Mouse (Mus musculus): ENCODE results near the gene Tnk2. TPM values are rescaled to one million over a fixed set of nuclear protein-coding genes. Genes with fewer than 3 reads are reported as not detected.

Gene Tnk2
- polyA plus RNA-seq, 1 experiment from 2014 or later: 11.9 TPM

- Histone ChIP-seq H3K27me3 (no peaks in the 10 kb centered on the region), H3K9me3 (no peaks in the 10 kb centered on the region), H3K4me3 (no peak overlapping the region), H3K9ac (replicated peaks) (no peak overlapping the region), H3K36me3 (peaks cover 16% of the 10 kb centered on the region), H3K4me1 (no peaks in the 10 kb centered on the region), H3K27ac (replicated peaks) (no peak overlapping the region), H3K4me2 (replicated peaks) (no peak overlapping the region)
- ATAC-seq (ENCODE audit: low FRiP score, low read depth): no peak
- WGBS: 82% methylated on average over 10 of the region's 10 CpGs
Measured at GRCm38 (mm10) chr16:32685405-32685804, 41.7 kb downstream of the Tnk2 start.

DNA sequence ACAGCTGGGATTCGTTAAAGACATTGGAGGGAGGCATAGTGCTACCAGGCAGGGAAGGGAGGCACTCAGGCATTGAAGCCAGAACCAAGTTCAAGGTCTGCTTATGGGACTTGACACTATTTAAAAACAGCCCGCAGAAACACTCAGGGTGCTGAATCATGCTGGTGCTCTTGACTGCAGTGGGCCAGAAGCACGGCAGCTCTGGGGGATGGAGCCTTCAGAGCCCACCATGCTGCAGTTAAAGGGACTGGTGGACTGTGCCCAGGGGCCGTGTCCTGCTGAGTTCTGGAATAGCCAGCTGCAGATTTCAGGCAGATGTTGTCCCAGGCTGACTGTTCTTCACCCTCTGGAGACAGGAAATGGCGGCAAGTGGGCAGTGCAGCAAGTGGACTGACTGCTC, 42.3 kb downstream of the Tnk2 start:
- Histone ChIP-seq H3K27me3 (no peaks in the 10 kb centered on the region), H3K4me2 (replicated peaks) (no peak overlapping the region), H3K36me3 (peaks cover 10% of the 10 kb centered on the region), H3K27ac (replicated peaks) (no peak overlapping the region), H3K4me1 (no peaks in the 10 kb centered on the region), H3K4me3 (no peak overlapping the region), H3K9me3 (no peaks in the 10 kb centered on the region), H3K9ac (replicated peaks) (no peak overlapping the region)
- WGBS: 77% methylated on average over 5 of the region's 5 CpGs
- ATAC-seq (ENCODE audit: low FRiP score, low read depth): no peak

DNA sequence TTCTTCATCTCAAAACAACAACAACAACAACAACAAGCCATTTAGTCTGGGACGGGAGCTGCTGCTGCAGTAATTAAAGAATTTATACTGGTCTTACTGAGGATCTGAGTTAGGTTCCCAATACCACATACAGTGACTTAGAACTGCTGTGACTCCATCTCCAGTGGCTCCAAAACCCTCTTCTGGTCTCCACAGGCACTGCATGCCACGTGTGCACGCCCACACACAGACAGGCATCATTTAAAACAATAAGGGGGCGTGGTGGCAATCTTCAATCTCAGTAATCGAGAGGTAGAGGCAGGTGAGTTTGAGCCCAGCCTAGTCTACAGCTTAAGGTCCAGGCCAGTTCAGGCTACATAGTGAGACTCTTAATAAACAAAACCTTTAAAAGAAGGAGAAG, 43.5 kb downstream of the Tnk2 start:
- ATAC-seq (ENCODE audit: low FRiP score, low read depth): no peak

DNA sequence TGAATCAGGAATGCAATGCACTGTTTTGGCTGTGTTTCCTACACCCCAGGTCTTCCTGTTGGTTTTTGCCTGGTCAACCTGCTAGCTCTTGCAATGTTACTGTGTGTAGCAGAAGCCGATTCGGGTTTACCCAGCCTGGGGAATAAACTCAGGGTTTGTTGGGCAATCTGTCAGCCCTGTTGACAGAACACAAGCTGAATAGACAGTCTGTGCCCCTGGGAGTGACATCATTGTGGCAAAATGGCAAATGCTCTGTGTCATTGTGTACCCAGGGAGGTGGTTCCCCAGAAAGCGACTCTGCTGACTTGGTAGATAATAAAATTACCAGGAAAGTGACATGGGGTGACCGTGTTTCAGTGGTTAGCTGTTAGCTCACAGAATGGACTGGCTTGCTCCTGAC, 45.1 kb downstream of the Tnk2 start:
- Histone ChIP-seq H3K4me2 (replicated peaks) (no peak overlapping the region), H3K4me1 (no peaks in the 10 kb centered on the region), H3K4me3 (no peak overlapping the region), H3K36me3 (no peaks in the 10 kb centered on the region), H3K9ac (replicated peaks) (no peak overlapping the region), H3K27ac (replicated peaks) (no peak overlapping the region), H3K27me3 (no peaks in the 10 kb centered on the region), H3K9me3 (no peaks in the 10 kb centered on the region)
- ATAC-seq (ENCODE audit: low FRiP score, low read depth): no peak
- 72% methylated on average over 4 of the region's 4 CpGs for WGBS

More for the DNA sequence above, 43.5 kb downstream of the Tnk2 start:
- no peak overlapping the region for H3K4me3 ChIP-seq
- H3K4me1 ChIP-seq: no peaks in the 10 kb centered on the region
- H3K36me3 ChIP-seq: peaks cover 5% of the 10 kb centered on the region
- no peak overlapping the region for H3K27ac ChIP-seq (replicated peaks)
- no peak overlapping the region for H3K4me2 ChIP-seq (replicated peaks)
- H3K9me3 ChIP-seq: no peaks in the 10 kb centered on the region
- 81% methylated on average over 5 of the region's 5 CpGs for WGBS
- no peaks in the 10 kb centered on the region for H3K27me3 ChIP-seq
- H3K9ac ChIP-seq (replicated peaks): no peak overlapping the region

DNA sequence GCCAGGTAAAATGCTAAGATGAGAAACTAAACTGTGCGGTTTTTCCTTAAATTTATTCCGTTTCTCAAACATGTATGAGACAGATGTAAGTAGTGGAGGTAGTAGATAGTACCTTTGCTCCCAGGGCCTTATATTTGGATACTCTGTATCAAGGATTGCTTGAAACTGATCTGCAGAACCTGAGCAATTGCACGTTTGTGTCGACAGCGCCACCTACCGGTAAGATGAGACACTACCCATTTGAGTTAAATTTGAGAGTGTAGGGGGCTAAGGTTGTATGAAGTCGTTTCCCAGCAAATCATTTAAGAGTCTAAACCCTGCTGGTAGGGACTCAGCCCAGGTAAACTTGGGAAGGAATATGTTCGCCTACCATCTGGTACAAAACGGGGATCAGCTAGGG, 45.8 kb downstream of the Tnk2 start:
- no peak overlapping the region for H3K4me3 ChIP-seq
- no peaks in the 10 kb centered on the region for H3K9me3 ChIP-seq
- ATAC-seq (ENCODE audit: low FRiP score, low read depth): no peak
- H3K9ac ChIP-seq (replicated peaks): no peak overlapping the region
- no peaks in the 10 kb centered on the region for H3K27me3 ChIP-seq
- H3K4me1 ChIP-seq: no peaks in the 10 kb centered on the region
- no peak overlapping the region for H3K4me2 ChIP-seq (replicated peaks)
- H3K36me3 ChIP-seq: no peaks in the 10 kb centered on the region
- 7% methylated on average over 9 of the region's 9 CpGs for WGBS
- H3K27ac ChIP-seq (replicated peaks): no peak overlapping the region

DNA sequence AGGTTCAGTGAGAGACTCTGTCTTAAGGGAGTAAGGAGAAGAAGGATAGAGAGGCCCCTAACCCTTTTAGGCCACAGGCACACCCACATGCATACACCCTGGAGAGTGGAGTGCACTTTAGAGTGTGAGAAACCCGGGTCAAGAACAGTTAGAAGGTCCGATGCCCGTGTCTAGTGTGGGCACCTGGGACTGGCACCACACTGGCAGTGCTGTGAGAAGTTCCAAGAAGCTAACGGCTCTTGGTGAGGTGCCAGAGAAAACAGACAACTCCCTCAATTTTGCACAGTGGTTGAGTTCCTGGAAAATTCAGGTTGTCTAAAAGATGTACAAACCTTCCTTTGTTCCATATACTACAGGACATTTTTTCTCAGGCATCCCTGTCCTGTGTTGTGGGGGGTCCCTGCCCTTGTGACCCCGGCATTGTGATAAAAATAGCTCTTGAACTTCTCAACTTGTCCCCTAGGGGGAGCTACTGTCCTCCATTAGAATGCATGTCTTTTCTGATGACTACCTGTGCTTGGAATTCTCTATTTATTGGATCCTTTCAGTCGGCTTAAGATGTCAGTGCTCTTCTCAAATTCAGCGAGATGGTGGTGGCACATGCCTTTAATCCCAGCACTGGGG, 53.3 kb downstream of the Tnk2 start:
- Histone ChIP-seq H3K36me3 (no peaks in the 10 kb centered on the region), H3K27me3 (no peaks in the 10 kb centered on the region), H3K4me1 (no peaks in the 10 kb centered on the region), H3K9ac (replicated peaks) (no peak overlapping the region), H3K9me3 (no peaks in the 10 kb centered on the region), H3K4me3 (no peak overlapping the region), H3K4me2 (replicated peaks) (no peak overlapping the region), H3K27ac (replicated peaks) (no peak overlapping the region)
- WGBS: 55% methylated on average over 7 of the region's 7 CpGs
- ATAC-seq (ENCODE audit: low FRiP score, low read depth): no peak

DNA sequence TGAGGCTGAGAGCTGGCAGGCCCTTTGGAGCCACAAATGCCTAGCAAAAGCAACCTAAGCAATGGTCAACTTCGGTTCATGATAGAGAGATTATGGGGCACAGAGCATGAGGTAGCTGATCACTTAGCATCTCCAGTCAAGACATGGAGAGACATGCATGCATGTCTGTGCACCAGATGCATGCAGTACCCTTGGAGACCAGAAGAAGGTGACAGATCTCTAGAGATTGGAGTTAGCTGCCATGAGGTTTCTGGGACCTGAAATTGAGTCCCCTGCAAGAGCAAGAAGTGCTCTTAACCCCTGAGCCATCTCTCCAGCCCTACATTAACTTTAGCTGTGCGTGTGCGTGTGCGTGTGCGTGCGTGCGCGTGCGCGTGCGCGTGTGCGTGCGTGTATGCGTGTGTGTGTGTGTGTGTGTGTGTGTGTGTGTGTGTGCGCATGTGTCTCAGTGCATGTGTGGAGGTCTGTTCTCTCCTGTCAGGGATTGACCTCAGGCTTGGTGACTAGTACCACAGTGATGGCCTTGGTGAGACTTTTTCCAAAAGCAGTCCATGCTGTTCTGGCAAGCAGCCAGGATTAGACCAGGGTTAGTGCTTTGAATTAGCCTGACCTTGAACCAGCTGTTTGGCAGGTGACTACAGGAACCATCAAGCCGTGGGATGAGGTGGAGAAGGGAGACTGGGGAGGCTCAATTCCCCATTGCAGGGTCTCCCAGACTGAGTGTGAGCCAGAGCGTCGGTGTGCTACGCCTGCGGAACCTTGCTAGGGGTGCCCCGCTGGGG, 54.2 kb downstream of the Tnk2 start:
- Histone ChIP-seq H3K9ac (replicated peaks) (no peak overlapping the region), H3K4me2 (replicated peaks) (no peak overlapping the region), H3K4me3 (no peak overlapping the region), H3K27me3 (no peaks in the 10 kb centered on the region), H3K4me1 (no peaks in the 10 kb centered on the region), H3K36me3 (no peaks in the 10 kb centered on the region), H3K27ac (replicated peaks) (no peak overlapping the region), H3K9me3 (no peaks in the 10 kb centered on the region)
- WGBS: 86% methylated on average over 22 of the region's 22 CpGs
- no peak for ATAC-seq (ENCODE audit: low FRiP score, low read depth)

DNA sequence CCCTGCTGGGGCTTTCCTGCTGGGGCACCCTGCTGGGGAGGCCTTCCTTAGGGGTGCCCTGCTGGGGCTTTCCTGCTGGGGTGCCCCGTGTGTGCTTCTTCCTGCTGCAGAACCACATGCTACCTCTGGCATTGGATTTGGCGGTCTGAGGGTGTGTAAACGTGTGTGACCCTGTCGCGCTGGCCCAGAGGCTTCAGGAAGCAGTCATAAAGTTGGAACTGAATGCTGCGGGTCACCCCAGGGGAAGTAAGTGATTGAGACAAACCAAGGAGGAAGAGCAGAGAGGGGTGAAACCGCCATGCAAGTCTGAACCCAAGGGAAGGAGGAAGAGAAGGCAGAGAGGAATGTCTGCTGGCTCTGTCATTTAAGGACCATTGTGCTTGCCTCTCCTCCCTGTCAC, 54.9 kb downstream of the Tnk2 start:
- H3K4me2 ChIP-seq (replicated peaks): no peak overlapping the region
- no peaks in the 10 kb centered on the region for H3K27me3 ChIP-seq
- no peaks in the 10 kb centered on the region for H3K4me1 ChIP-seq
- WGBS: 30% methylated on average over 7 of the region's 7 CpGs
- no peak overlapping the region for H3K27ac ChIP-seq (replicated peaks)
- ATAC-seq (ENCODE audit: low FRiP score, low read depth): no peak
- H3K9me3 ChIP-seq: no peaks in the 10 kb centered on the region
- H3K4me3 ChIP-seq: no peak overlapping the region
- no peaks in the 10 kb centered on the region for H3K36me3 ChIP-seq
- H3K9ac ChIP-seq (replicated peaks): no peak overlapping the region

GRCm38 (mm10) chr16:32703312-32703912, 59.7 kb downstream of the Tnk2 start:
- WGBS: 69% methylated on average over 9 of the region's 9 CpGs
- H3K4me2 ChIP-seq (replicated peaks): no peak overlapping the region
- no peak overlapping the region for H3K9ac ChIP-seq (replicated peaks)
- no peaks in the 10 kb centered on the region for H3K36me3 ChIP-seq
- no peaks in the 10 kb centered on the region for H3K4me1 ChIP-seq
- no peak overlapping the region for H3K4me3 ChIP-seq
- no peaks in the 10 kb centered on the region for H3K9me3 ChIP-seq
- no peak for ATAC-seq (ENCODE audit: low FRiP score, low read depth)
- H3K27ac ChIP-seq (replicated peaks): no peak overlapping the region
- no peaks in the 10 kb centered on the region for H3K27me3 ChIP-seq

DNA sequence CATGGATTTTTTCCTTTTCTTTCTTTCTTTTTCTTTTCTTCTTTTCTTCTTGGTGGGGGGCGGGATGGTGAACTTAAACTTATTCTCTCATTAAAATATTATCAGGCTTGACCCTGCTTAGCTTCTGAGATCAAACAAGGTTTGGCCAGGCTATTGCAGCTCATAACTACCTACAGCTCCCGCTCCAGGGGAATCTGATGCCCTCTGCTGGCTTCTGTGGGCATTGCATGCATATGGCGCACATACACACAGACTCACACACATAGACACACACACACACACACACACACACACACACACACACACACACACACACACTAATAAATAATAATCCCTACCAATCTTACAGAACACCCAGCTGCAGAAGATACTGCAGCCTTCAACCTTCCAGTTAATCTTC, 61.9 kb downstream of the Tnk2 start:
- 91% methylated on average over 3 of the region's 3 CpGs for WGBS

DNA sequence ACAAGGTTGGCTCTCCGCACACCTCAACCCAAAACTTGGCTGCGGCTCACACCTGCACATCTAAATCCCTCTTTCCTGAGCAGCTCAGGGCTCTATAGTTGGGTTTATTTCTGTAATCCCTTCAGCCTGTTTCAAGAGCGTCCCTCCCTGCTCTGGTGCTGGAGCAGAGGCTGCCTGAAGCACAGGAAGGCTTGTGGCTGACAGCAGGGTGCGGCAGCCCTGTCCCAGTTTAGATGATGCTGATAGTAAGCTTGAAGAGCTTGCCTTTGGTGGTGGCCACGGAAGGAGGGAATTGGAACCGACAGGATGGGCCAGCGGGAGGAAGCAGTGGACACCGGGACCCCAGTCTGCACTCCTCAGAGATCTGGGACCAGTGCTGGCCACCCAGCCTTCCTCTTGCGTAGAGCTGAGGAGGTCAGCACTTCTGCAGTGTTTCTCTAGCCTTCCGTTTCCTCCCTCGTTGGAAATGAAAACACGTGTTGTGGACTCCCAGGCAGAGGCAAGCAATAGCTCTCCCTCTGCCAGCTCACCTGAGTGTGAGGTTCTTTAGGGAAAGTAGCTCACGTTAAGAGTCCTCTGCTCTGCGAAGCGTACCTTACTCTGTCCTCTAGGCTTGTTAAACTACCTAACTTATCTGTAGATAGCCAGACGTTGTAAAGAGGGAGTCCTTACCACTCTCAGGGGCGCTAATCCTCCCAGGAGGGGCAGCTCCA, 63.6 kb downstream of the Tnk2 start:
- H3K27me3 ChIP-seq: no peaks in the 10 kb centered on the region
- WGBS: 68% methylated on average over 17 of the region's 17 CpGs
- H3K4me1 ChIP-seq: no peaks in the 10 kb centered on the region

More for the DNA sequence above, 61.9 kb downstream of the Tnk2 start:
- H3K4me2 ChIP-seq (replicated peaks): no peak overlapping the region
- no peak overlapping the region for H3K9ac ChIP-seq (replicated peaks)
- H3K27ac ChIP-seq (replicated peaks): no peak overlapping the region
- no peaks in the 10 kb centered on the region for H3K4me1 ChIP-seq
- no peaks in the 10 kb centered on the region for H3K9me3 ChIP-seq
- no peak overlapping the region for H3K4me3 ChIP-seq
- no peaks in the 10 kb centered on the region for H3K27me3 ChIP-seq
- ATAC-seq (ENCODE audit: low FRiP score, low read depth): no peak
- H3K36me3 ChIP-seq: no peaks in the 10 kb centered on the region

More for the DNA sequence above, 63.6 kb downstream of the Tnk2 start:
- Histone ChIP-seq H3K4me2 (replicated peaks) (no peak overlapping the region), H3K27ac (replicated peaks) (no peak overlapping the region), H3K4me3 (no peak overlapping the region), H3K36me3 (no peaks in the 10 kb centered on the region), H3K9me3 (no peaks in the 10 kb centered on the region), H3K9ac (replicated peaks) (no peak overlapping the region)
- no peak for ATAC-seq (ENCODE audit: low FRiP score, low read depth)
